Mouse (Mus musculus): ENCODE data around the gene Gm9195.

- TF ChIP-seq CTCF (IDR thresholded peaks at IDR 0.05; ENCODE audit: extremely low read depth, insufficient read depth, insufficient read length, insufficient replicate concordance) (no peak), POLR2A (IDR thresholded peaks at IDR 0.05; ENCODE audit: low read depth, low read length) (no peak)
These were observed 14.5 kb upstream of the Gm9195 start for GRCm38 (mm10) chr14:72506018-72506722.
